Mouse (Mus musculus) midbrain, embryonic 14.5 days (tissue): ENCODE measurements around the gene 2310009B15Rik. TPM values are rescaled to one million over a fixed set of nuclear protein-coding genes. Genes with fewer than 3 reads are reported as not detected.

ENCODE experiments used
- polyA plus RNA-seq: library from polyadenylated mRNA; unstranded; fragments of >200 nt; fragmentation: Nextera tagmentation; extraction: Ambion mirVana; gene quantifications from 2 replicates; pipeline ENCODE4 v1.2.1, GENCODE M21; 2014

The 2310009B15Rik gene
- polyA plus RNA-seq, 1 experiment from 2014 or later: 52.1 TPM

Other genes starting within 250 kb of the 2310009B15Rik start
- gene Nek7, start 236.7 kb downstream of the 2310009B15Rik start, polyA plus RNA-seq: 13.1 and 24.3 TPM in 2 replicates
- gene Lhx9, start 8.3 kb downstream of the 2310009B15Rik start, polyA plus RNA-seq: 114 and 129 TPM in 2 replicates
- 12.1 and 15.0 TPM in 2 replicates for gene Dennd1b, start 106.6 kb upstream of the 2310009B15Rik start, polyA plus RNA-seq